Mouse (Mus musculus): ENCODE measurements around the gene Nucb1. TPM values are rescaled to one million over a fixed set of nuclear protein-coding genes. Genes with fewer than 3 reads are reported as not detected.
"Not testable (repeated sequence)": the region's sequence is repeated elsewhere in the genome, so short reads cannot be mapped to it uniquely, and the experiment has no call there.

Gene Nucb1
- total and polyA plus RNA-seq, 2 experiments = 68.1 to 307 TPM

GRCm38 (mm10) chr7:45482166-45482565 lies 28.0 kb downstream of the Nucb1 start:
- DNase-seq (ENCODE audit: extremely low read depth, low read depth, low spot score) = no peak
- TF ChIP-seq POLR2A (IDR thresholded peaks at IDR 0.05; ENCODE audit: extremely low read depth, insufficient read depth, low read length) (no peak), CTCF (IDR thresholded peaks at IDR 0.05; ENCODE audit: low read depth, low read length) (no peak)
- H3K79me2 ChIP-seq (ENCODE audit: control insufficient read depth, insufficient read depth, low read length) = peaks cover 2% of the 10 kb centered on the region; the same call in 1 of the 2 replicates
- peak overlapping the region; percentile 38 for H3K27ac ChIP-seq (replicated peaks; ENCODE audit: insufficient read depth, low read depth, low read length)
- WGBS = 80% methylated on average over 1 of the region's 1 CpGs
- H3K27me3 ChIP-seq (ENCODE audit: control insufficient read depth, insufficient read depth, low read length) = no peaks in the 10 kb centered on the region
- H3K36me3 ChIP-seq (ENCODE audit: control insufficient read depth, insufficient read depth, low read length) = peaks cover 27% of the 10 kb centered on the region; the same call in 1 of the 2 replicates
- H3K4me3 ChIP-seq (ENCODE audit: insufficient read depth, low read depth, low read length) = no peak overlapping the region
- H3K4me1 ChIP-seq (ENCODE audit: control insufficient read depth, insufficient read depth, low read length) = peaks cover 26% of the 10 kb centered on the region
- H3K9ac ChIP-seq (ENCODE audit: low read depth, low read length) = no peak overlapping the region

- WGBS = 44% methylated on average over 15 of the region's 15 CpGs
- no peak within 1 kb of the TSS for H3K4me3 ChIP-seq (ENCODE audit: insufficient read depth, low read depth, low read length)
- H3K36me3 ChIP-seq (ENCODE audit: control insufficient read depth, insufficient read depth, low read length) = peaks cover 33% of the 10 kb centered on the region
- H3K27me3 ChIP-seq (ENCODE audit: control insufficient read depth, insufficient read depth, low read length) = no peaks in the 10 kb centered on the region
- TF ChIP-seq CTCF (IDR thresholded peaks at IDR 0.05; ENCODE audit: low read depth, low read length) (no peak), POLR2A (IDR thresholded peaks at IDR 0.05; ENCODE audit: extremely low read depth, insufficient read depth, low read length) (no peak)
- H3K79me2 ChIP-seq (ENCODE audit: control insufficient read depth, insufficient read depth, low read length) = no peaks in the 10 kb centered on the region; the same call in 1 of the 2 replicates
- peaks cover 22% of the 10 kb centered on the region for H3K4me1 ChIP-seq (ENCODE audit: control insufficient read depth, insufficient read depth, low read length)
- peak within 1 kb of the TSS; percentile 82 for H3K27ac ChIP-seq (replicated peaks; ENCODE audit: insufficient read depth, low read depth, low read length)
- DNase-seq (ENCODE audit: extremely low read depth, low read depth, low spot score) = peak; percentile 90
- no peak within 1 kb of the TSS for H3K9ac ChIP-seq (ENCODE audit: low read depth, low read length)
Measured at GRCm38 (mm10) chr7:45481374-45481927, 28.8 kb downstream of the Nucb1 start, which contains the start of gene Tulp2. Gene Tulp2, plus strand, starts transcription at chr7:45481877.

- H3K9ac ChIP-seq (ENCODE audit: low read depth, low read length); H3K79me2 ChIP-seq (ENCODE audit: control insufficient read depth, insufficient read depth, low read length); H3K27me3 ChIP-seq (ENCODE audit: control insufficient read depth, insufficient read depth, low read length); H3K4me3 ChIP-seq (ENCODE audit: insufficient read depth, low read depth, low read length): not testable (repeated sequence)
- peak; percentile 76 for DNase-seq (ENCODE audit: extremely low read depth, low read depth, low spot score)
- WGBS = 23% methylated on average over 4 of the region's 4 CpGs
- peak overlapping the region; percentile 71 for H3K27ac ChIP-seq (replicated peaks; ENCODE audit: insufficient read depth, low read depth, low read length)
- peaks cover 36% of the 10 kb centered on the region for H3K36me3 ChIP-seq (ENCODE audit: control insufficient read depth, insufficient read depth, low read length)
- peaks cover 17% of the 10 kb centered on the region for H3K4me1 ChIP-seq (ENCODE audit: control insufficient read depth, insufficient read depth, low read length)
Measured at GRCm38 (mm10) chr7:45480310-45480709, 29.9 kb downstream of the Nucb1 start.

- H3K27ac ChIP-seq (replicated peaks; ENCODE audit: insufficient read depth, low read depth, low read length) = no peak overlapping the region
- H3K9ac ChIP-seq (ENCODE audit: low read depth, low read length) = no peak overlapping the region
- peaks cover 12% of the 10 kb centered on the region for H3K4me1 ChIP-seq (ENCODE audit: control insufficient read depth, insufficient read depth, low read length)
- TF ChIP-seq CTCF (IDR thresholded peaks at IDR 0.05; ENCODE audit: low read depth, low read length) (no peak), POLR2A (IDR thresholded peaks at IDR 0.05; ENCODE audit: extremely low read depth, insufficient read depth, low read length) (no peak)
- WGBS = 98% methylated on average over 7 of the region's 7 CpGs
- H3K79me2 ChIP-seq (ENCODE audit: control insufficient read depth, insufficient read depth, low read length) = no peaks in the 10 kb centered on the region
- peaks cover 44% of the 10 kb centered on the region for H3K36me3 ChIP-seq (ENCODE audit: control insufficient read depth, insufficient read depth, low read length)
- H3K27me3 ChIP-seq (ENCODE audit: control insufficient read depth, insufficient read depth, low read length) = no peaks in the 10 kb centered on the region
- no peak for DNase-seq (ENCODE audit: extremely low read depth, low read depth, low spot score)
- H3K4me3 ChIP-seq (ENCODE audit: insufficient read depth, low read depth, low read length) = no peak overlapping the region
Measured at GRCm38 (mm10) chr7:45478774-45479173, 31.4 kb downstream of the Nucb1 start.

GRCm38 (mm10) chr7:45477003-45477402 lies 33.2 kb downstream of the Nucb1 start:
- Histone ChIP-seq H3K79me2 (ENCODE audit: control insufficient read depth, insufficient read depth, low read length) (no peaks in the 10 kb centered on the region), H3K4me3 (ENCODE audit: insufficient read depth, low read depth, low read length) (no peak overlapping the region), H3K27me3 (ENCODE audit: control insufficient read depth, insufficient read depth, low read length) (no peaks in the 10 kb centered on the region), H3K27ac (replicated peaks; ENCODE audit: insufficient read depth, low read depth, low read length) (no peak overlapping the region), H3K36me3 (ENCODE audit: control insufficient read depth, insufficient read depth, low read length) (peaks cover 46% of the 10 kb centered on the region), H3K9ac (ENCODE audit: low read depth, low read length) (no peak overlapping the region), H3K4me1 (ENCODE audit: control insufficient read depth, insufficient read depth, low read length) (peaks cover 8% of the 10 kb centered on the region)
- WGBS = 9% methylated on average over 3 of the region's 3 CpGs
- DNase-seq (ENCODE audit: extremely low read depth, low read depth, low spot score) = peak; percentile 61
- TF ChIP-seq CTCF (IDR thresholded peaks at IDR 0.05; ENCODE audit: low read depth, low read length) = peak; percentile 60; the same call in 1 of the 2 replicates
- no peak for TF ChIP-seq POLR2A (IDR thresholded peaks at IDR 0.05; ENCODE audit: extremely low read depth, insufficient read depth, low read length)

GRCm38 (mm10) chr7:45476453-45476852 lies 33.8 kb downstream of the Nucb1 start:
- H3K4me3 ChIP-seq (ENCODE audit: insufficient read depth, low read depth, low read length) = no peak overlapping the region
- no peak overlapping the region for H3K9ac ChIP-seq (ENCODE audit: low read depth, low read length)
- no peak for DNase-seq (ENCODE audit: extremely low read depth, low read depth, low spot score)
- H3K79me2 ChIP-seq (ENCODE audit: control insufficient read depth, insufficient read depth, low read length) = no peaks in the 10 kb centered on the region
- H3K27me3 ChIP-seq (ENCODE audit: control insufficient read depth, insufficient read depth, low read length) = no peaks in the 10 kb centered on the region
- H3K36me3 ChIP-seq (ENCODE audit: control insufficient read depth, insufficient read depth, low read length) = peaks cover 46% of the 10 kb centered on the region
- no peak overlapping the region for H3K27ac ChIP-seq (replicated peaks; ENCODE audit: insufficient read depth, low read depth, low read length)
- peaks cover 4% of the 10 kb centered on the region for H3K4me1 ChIP-seq (ENCODE audit: control insufficient read depth, insufficient read depth, low read length)
- 44% methylated on average over 1 of the region's 1 CpGs for WGBS
- TF ChIP-seq POLR2A (IDR thresholded peaks at IDR 0.05; ENCODE audit: extremely low read depth, insufficient read depth, low read length) (no peak), CTCF (IDR thresholded peaks at IDR 0.05; ENCODE audit: low read depth, low read length) (no peak)

Measured in liver, adult 2 months (tissue).